Mouse (Mus musculus) embryonic stem cell, embryonic (primary cell): ENCODE measurements around the gene Tcte3.
"Not testable (repeated sequence)": the region's sequence is repeated elsewhere in the genome, so short reads cannot be mapped to it uniquely, and the experiment has no call there.

Experiments used
- CTCF ChIA-PET, 4 experiments: fragments of 300-600 bp in 2 of 4; fragments of 350-600 bp in 2 of 4; sonication (Branson Sonifier 250); formaldehyde crosslinking; loops; one replicate each; lab custom pipeline; 2022; ENCODE audit warnings: inconsistent platforms in 2 of 4; lab: Charles Lee
- POLR2A ChIA-PET, 4 experiments: fragments of 300-600 bp in 2 of 4; fragments of 350-600 bp in 2 of 4; sonication (Branson Sonifier 250); formaldehyde crosslinking; loops; one replicate each; lab custom pipeline; 2022; ENCODE audit warnings: antibody characterized with exemption in 4 of 4, inconsistent platforms in 1 of 4; lab: Charles Lee

The Tcte3 gene

DNA sequence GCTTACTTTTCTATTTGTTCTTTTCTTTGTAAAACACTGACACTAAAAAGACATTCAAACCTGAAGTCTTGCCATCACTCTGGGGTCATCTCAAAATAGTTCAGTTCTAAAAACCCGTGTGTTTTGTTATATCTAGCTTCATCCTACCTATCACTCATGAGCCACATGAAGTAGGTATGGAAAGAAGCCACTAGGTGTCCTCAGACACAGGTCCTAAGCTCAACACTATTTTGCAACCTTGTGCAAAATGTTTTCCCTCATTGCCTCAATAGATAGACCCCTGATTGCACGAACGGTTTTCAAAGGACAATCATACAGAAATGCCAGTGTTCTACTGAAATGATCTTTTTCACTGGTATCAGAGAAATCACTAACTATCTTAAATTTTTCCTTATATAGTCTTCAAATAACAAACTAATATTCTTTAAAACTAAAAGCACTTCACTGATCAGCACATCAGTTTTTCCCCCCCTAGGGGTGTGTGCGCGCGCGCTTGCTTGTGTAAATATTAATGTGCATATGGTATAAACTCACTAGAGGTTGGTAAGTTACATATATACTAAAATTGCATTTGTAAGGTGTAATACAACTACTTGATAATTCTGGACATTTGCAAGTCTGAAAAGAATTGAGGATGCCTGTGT, 63.4 kb downstream of the Tcte3 start:
- POLR2A ChIA-PET, CTCF ChIA-PET: not testable (repeated sequence)
